Mouse (Mus musculus): Measurements from ENCODE around the gene Zfp597. TPM values are rescaled to one million over a fixed set of nuclear protein-coding genes. Genes with fewer than 3 reads are reported as not detected.
"Not testable (repeated sequence)": the region's sequence is repeated elsewhere in the genome, so short reads cannot be mapped to it uniquely, and the experiment has no call there.

The Zfp597 gene
- polyA plus RNA-seq, 1 experiment from 2014 or later: 7.5 TPM

DNA sequence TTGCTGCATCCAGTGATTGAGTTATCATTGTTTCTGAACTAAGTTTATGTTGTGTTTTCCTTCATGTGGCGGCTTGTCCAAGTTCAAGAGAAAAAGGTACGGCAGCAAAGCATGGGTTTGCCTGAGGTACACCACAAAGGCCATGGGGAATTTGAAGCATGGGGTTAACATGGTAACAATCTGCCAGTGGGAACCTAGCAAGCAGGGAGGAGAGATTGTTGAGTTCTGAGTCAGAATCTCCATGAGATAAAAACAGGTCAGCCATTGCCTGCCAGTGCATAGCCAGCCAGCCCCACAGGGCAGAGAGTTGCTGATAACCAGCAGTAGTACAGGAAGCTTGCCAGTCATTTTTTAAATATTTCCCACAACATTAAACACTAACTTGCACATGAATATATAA lies 64.2 kb downstream of the Zfp597 start:
- Histone ChIP-seq H3K36me3 (ENCODE audit: control insufficient read depth, insufficient read depth, low read length) (no peaks in the 10 kb centered on the region), H3K27ac (ENCODE audit: low read length) (no peak overlapping the region), H3K4me1 (ENCODE audit: control insufficient read depth, insufficient read depth, low read length) (no peaks in the 10 kb centered on the region), H3K4me2 (ENCODE audit: low read depth, low read length) (no peak overlapping the region), H3K9me3 (replicated peaks; ENCODE audit: control insufficient read depth, low read length) (no peaks in the 10 kb centered on the region), H3K4me3 (replicated peaks; ENCODE audit: low read length) (no peak overlapping the region), H3K9ac (ENCODE audit: low read length) (no peak overlapping the region), H3K27me3 (ENCODE audit: control insufficient read depth, insufficient read depth, low read length) (no peaks in the 10 kb centered on the region)
- no peak for ATAC-seq (ENCODE audit: insufficient read depth, low FRiP score)
- 80% methylated on average over 2 of the region's 2 CpGs for WGBS

- not testable (repeated sequence) for H3K9ac ChIP-seq (ENCODE audit: low read length); H3K4me3 ChIP-seq (replicated peaks; ENCODE audit: low read length); ATAC-seq (ENCODE audit: insufficient read depth, low FRiP score); H3K36me3 ChIP-seq (ENCODE audit: control insufficient read depth, insufficient read depth, low read length); H3K4me2 ChIP-seq (ENCODE audit: low read depth, low read length); H3K9me3 ChIP-seq (replicated peaks; ENCODE audit: control insufficient read depth, low read length); H3K27ac ChIP-seq (ENCODE audit: low read length); H3K27me3 ChIP-seq (ENCODE audit: control insufficient read depth, insufficient read depth, low read length); H3K4me1 ChIP-seq (ENCODE audit: control insufficient read depth, insufficient read depth, low read length)
- 84% methylated on average over 6 of the region's 6 CpGs for WGBS
Measured at GRCm38 (mm10) chr16:3814667-3815066, 69.7 kb downstream of the Zfp597 start.

Small RNA genes lying within 50 kb of the gene (microRNA-seq; reads per million reads assigned to microRNA genes)
- gene Gm23493: not detected

Other genes starting within 250 kb of the Zfp597 start
- gene Mefv, start 166.5 kb downstream of the Zfp597 start, polyA plus RNA-seq (2015; fragmentation: Nextera tagmentation; extraction: Ambion mirVana): 0.18 and 0.20 TPM in 2 replicates
- 44.6 and 45.4 TPM in 2 replicates for gene Zfp263, start 140.5 kb downstream of the Zfp597 start, polyA plus RNA-seq (2015; fragmentation: Nextera tagmentation; extraction: Ambion mirVana)
- not detected in 2 replicates for gene Olfr15, start 53.7 kb downstream of the Zfp597 start, polyA plus RNA-seq (2015; fragmentation: Nextera tagmentation; extraction: Ambion mirVana)
- gene Zfp174, start 37.3 kb downstream of the Zfp597 start, polyA plus RNA-seq (2015; fragmentation: Nextera tagmentation; extraction: Ambion mirVana): 1.3 and 1.6 TPM in 2 replicates
- gene Naa60, start 12.2 kb downstream of the Zfp597 start, polyA plus RNA-seq (2015; fragmentation: Nextera tagmentation; extraction: Ambion mirVana): 41.8 and 42.3 TPM in 2 replicates
- gene Gm20695, start 87 bp upstream of the Zfp597 start, polyA plus RNA-seq (2015; fragmentation: Nextera tagmentation; extraction: Ambion mirVana): 2.4 and 2.5 TPM in 2 replicates
- 4.9 and 6.2 TPM in 2 replicates for gene 1700037C18Rik, start 24.1 kb upstream of the Zfp597 start, polyA plus RNA-seq (2015; fragmentation: Nextera tagmentation; extraction: Ambion mirVana)
- gene Cluap1, start 24.2 kb upstream of the Zfp597 start, polyA plus RNA-seq (2015; fragmentation: Nextera tagmentation; extraction: Ambion mirVana): 21.1 and 21.5 TPM in 2 replicates
- 0.71 and 0.99 TPM in 2 replicates for gene Nlrc3, start 92.1 kb upstream of the Zfp597 start, polyA plus RNA-seq (2015; fragmentation: Nextera tagmentation; extraction: Ambion mirVana)
- 17.2 and 17.4 TPM in 2 replicates for gene Slx4, start 119.2 kb upstream of the Zfp597 start, polyA plus RNA-seq (2015; fragmentation: Nextera tagmentation; extraction: Ambion mirVana)
- gene Dnase1, start 152.4 kb upstream of the Zfp597 start, polyA plus RNA-seq (2015; fragmentation: Nextera tagmentation; extraction: Ambion mirVana): 4.2 and 4.6 TPM in 2 replicates
- 92.2 and 101 TPM in 2 replicates for gene Trap1, start 193.3 kb upstream of the Zfp597 start, polyA plus RNA-seq (2015; fragmentation: Nextera tagmentation; extraction: Ambion mirVana)